ENCODE assay signal across 8 mouse cellular contexts in the genomic region with DNA sequence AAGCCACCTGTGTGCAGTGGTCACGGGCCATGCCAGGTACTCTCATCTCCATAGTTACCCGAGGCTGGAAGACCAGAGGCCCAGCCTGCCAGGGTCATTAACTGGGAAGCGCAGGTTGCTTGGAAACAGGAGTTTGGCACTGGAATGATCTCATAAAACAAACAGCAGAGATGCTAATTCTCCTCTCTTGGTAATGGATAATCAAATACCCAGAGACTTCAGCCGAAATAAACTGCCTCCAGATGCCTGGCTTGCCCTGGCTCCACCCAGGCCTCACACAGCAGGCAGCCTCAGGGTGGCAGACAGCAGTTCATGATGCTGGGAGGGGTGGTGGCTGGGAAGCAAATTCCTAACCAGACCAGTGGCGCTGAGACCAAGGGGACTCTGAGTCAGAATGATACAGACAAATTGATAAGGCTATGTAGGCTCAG.
DNase-seq lines count a peak whose midpoint lies in the region; ATAC-seq lines count a peak whose summit lies in the region.

No protein-coding gene starts in this region.

- no peak overlapping the region for H3K4me2 ChIP-seq in hindbrain, embryonic 12.5 days (replicated peaks)

- peak; percentile 27; the same call in 1 of the 2 replicates for ATAC-seq in hindbrain, embryonic 12.5 days (ENCODE audit: low FRiP score)

- DNase-seq in retina, postnatal 1 day: peak; percentile 37
- DNase-seq in retina, embryonic 14.5 days (ENCODE audit: low spot score): no peak
- no peak for DNase-seq in limb, embryonic 10.5 days (ENCODE audit: low spot score)
- DNase-seq in cerebellum, postnatal 36 days: no peak
- no peak for DNase-seq in urinary bladder, postnatal 10 days (ENCODE audit: low spot score)
- no peak for DNase-seq in spleen, adult 12 weeks (ENCODE audit: low spot score)
- no peak for DNase-seq in urinary bladder, postnatal 36 days (ENCODE audit: low spot score in 2 of 2)

- H3K27me3 ChIP-seq in hindbrain, embryonic 12.5 days: no peaks in the 10 kb centered on the region
- H3K27me3 ChIP-seq in limb, embryonic 10.5 days (ENCODE audit: low read depth, poor library complexity, severe bottlenecking): no peaks in the 10 kb centered on the region

- H3K36me3 ChIP-seq in hindbrain, embryonic 12.5 days: peaks cover 22% of the 10 kb centered on the region
- peaks cover 72% of the 10 kb centered on the region for H3K36me3 ChIP-seq in limb, embryonic 10.5 days

- peak overlapping the region; percentile 53; the same call in 1 of the 2 replicates for H3K27ac ChIP-seq in hindbrain, embryonic 12.5 days
- H3K27ac ChIP-seq in limb, embryonic 10.5 days: peak overlapping the region; percentile 68; the same call in 1 of the 2 replicates

- 24% methylated on average over 5 of the region's 5 CpGs for whole genome bisulfite sequencing in hindbrain, embryonic 12.5 days
- 33% methylated on average over 5 of the region's 5 CpGs for WGBS in limb, embryonic 10.5 days

- H3K9me3 ChIP-seq in hindbrain, embryonic 12.5 days (replicated peaks): no peaks in the 10 kb centered on the region
- no peaks in the 10 kb centered on the region for H3K9me3 ChIP-seq in limb, embryonic 10.5 days (replicated peaks)

- no peak overlapping the region for H3K9ac ChIP-seq in hindbrain, embryonic 12.5 days

- H3K4me1 ChIP-seq in hindbrain, embryonic 12.5 days: peaks cover 33% of the 10 kb centered on the region
- peaks cover 35% of the 10 kb centered on the region for H3K4me1 ChIP-seq in limb, embryonic 10.5 days

- H3K4me3 ChIP-seq in hindbrain, embryonic 12.5 days: no peak overlapping the region
- H3K4me3 ChIP-seq in limb, embryonic 10.5 days: no peak overlapping the region
